Mouse (Mus musculus): ENCODE measurements around the gene Nrl.

Nrl gene

GRCm38 (mm10) chr14:55490361-55491201 lies 34.2 kb downstream of the Nrl start, which contains the start of gene Carmil3:
Gene Carmil3, plus strand, starts transcription at chr14:55490651.
- peak; percentile 77 to 87 for DNase-seq (ENCODE audit: inconsistent age in 2 of 2, low spot score in 1 of 2)

GRCm38 (mm10) chr14:55486836-55487235 lies 37.9 kb downstream of the Nrl start:
- DNase-seq (ENCODE audit: inconsistent age in 2 of 2, low spot score in 1 of 2), result no peak

GRCm38 (mm10) chr14:55484430-55485085 lies 40.2 kb downstream of the Nrl start:
- DNase-seq (ENCODE audit: inconsistent age in 2 of 2, low spot score in 1 of 2), result no peak

- no peak for DNase-seq (ENCODE audit: inconsistent age in 2 of 2, low spot score in 1 of 2)
These were observed 45.2 kb downstream of the Nrl start for GRCm38 (mm10) chr14:55479629-55480028.

- peak; percentile 81 to 94 for DNase-seq (ENCODE audit: inconsistent age in 2 of 2, low spot score in 1 of 2)
These were observed 45.9 kb downstream of the Nrl start, which contains the start of gene Dhrs4 for GRCm38 (mm10) chr14:55478651-55479599. Gene Dhrs4, plus strand, starts transcription at chr14:55478758.

- DNase-seq (ENCODE audit: inconsistent age in 2 of 2, low spot score in 1 of 2), result no peak
These were observed 47.0 kb downstream of the Nrl start for GRCm38 (mm10) chr14:55477829-55478228.

GRCm38 (mm10) chr14:55477421-55477820 lies 47.4 kb downstream of the Nrl start:
- DNase-seq (ENCODE audit: inconsistent age in 2 of 2, low spot score in 1 of 2), result peak in 1 of 2 experiments; percentile 16

GRCm38 (mm10) chr14:55475654-55476053 lies 49.1 kb downstream of the Nrl start:
- no peak for DNase-seq (ENCODE audit: inconsistent age in 2 of 2, low spot score in 1 of 2)

- DNase-seq (ENCODE audit: inconsistent age in 2 of 2, low spot score in 1 of 2), result peak in 1 of 2 experiments; percentile 31
These were observed 54.0 kb downstream of the Nrl start for GRCm38 (mm10) chr14:55470806-55471205.

GRCm38 (mm10) chr14:55469821-55470220 lies 55.0 kb downstream of the Nrl start:
- DNase-seq (ENCODE audit: inconsistent age in 2 of 2, low spot score in 1 of 2), result no peak

GRCm38 (mm10) chr14:55469041-55469440 lies 55.7 kb downstream of the Nrl start:
- DNase-seq (ENCODE audit: inconsistent age in 2 of 2, low spot score in 1 of 2), result no peak
